Mouse (Mus musculus) CD4-positive, CD25-positive, alpha-beta regulatory T cell, adult 2 months (primary cell): ENCODE measurements around the gene Crip2.
A peak's percentile ranks its signal among the peaks of the same experiment; 100 is the strongest.

Experiments
- DNase-seq: peaks from one replicate; pipeline ENCODE4 v3.0.0-alpha.2; 2012; ENCODE audit warnings: low read depth, low spot score

Crip2 gene

GRCm38 (mm10) chr12:113131601-113132000, 8.4 kb upstream of the Crip2 start:
- no peak for DNase-seq

- no peak for DNase-seq
Measured at GRCm38 (mm10) chr12:113132567-113132966, 7.5 kb upstream of the Crip2 start.

GRCm38 (mm10) chr12:113133260-113133659, 6.8 kb upstream of the Crip2 start:
- no peak for DNase-seq

GRCm38 (mm10) chr12:113133861-113134403, 6.1 kb upstream of the Crip2 start:
- no peak for DNase-seq

- DNase-seq, result no peak
Measured at GRCm38 (mm10) chr12:113134502-113134901, 5.5 kb upstream of the Crip2 start.

- no peak for DNase-seq
Measured at GRCm38 (mm10) chr12:113135401-113135800, 4.6 kb upstream of the Crip2 start.

GRCm38 (mm10) chr12:113136492-113137020, 3.5 kb upstream of the Crip2 start:
- DNase-seq, result no peak

GRCm38 (mm10) chr12:113137260-113138213, 2.5 kb upstream of the Crip2 start:
- no peak for DNase-seq

GRCm38 (mm10) chr12:113138291-113138690, 1.7 kb upstream of the Crip2 start:
- DNase-seq, result no peak

GRCm38 (mm10) chr12:113138901-113139864, 853 bp upstream of the Crip2 start:
- no peak for DNase-seq

- DNase-seq, result no peak
Measured at GRCm38 (mm10) chr12:113140616-113141411, 778 bp downstream of the Crip2 start.

- DNase-seq, result no peak
Measured at GRCm38 (mm10) chr12:113141531-113141973, 1.5 kb downstream of the Crip2 start.

- no peak for DNase-seq
Measured at GRCm38 (mm10) chr12:113142021-113142975, 2.3 kb downstream of the Crip2 start.

GRCm38 (mm10) chr12:113143164-113143563, 3.1 kb downstream of the Crip2 start:
- DNase-seq, result no peak

- peak; percentile 73 for DNase-seq
Measured at GRCm38 (mm10) chr12:113144001-113144756, 4.1 kb downstream of the Crip2 start.

GRCm38 (mm10) chr12:113144886-113145285, 4.8 kb downstream of the Crip2 start:
- DNase-seq, result no peak

- DNase-seq, result no peak
Measured at GRCm38 (mm10) chr12:113145591-113145990, 5.6 kb downstream of the Crip2 start.

- DNase-seq, result peak; percentile 94
Measured at GRCm38 (mm10) chr12:113146112-113147057, 6.3 kb downstream of the Crip2 start, which contains the start of gene Crip1. TSS of gene Crip1 (plus strand) at chr12:113146316.
